In genomic region chrX:103321146-103321545, GRCm38 (mm10) we compare ENCODE assay signal across 13 mouse cellular contexts. TPM values are rescaled to one million over a fixed set of nuclear protein-coding genes. Genes with fewer than 3 reads are reported as not detected.
DNase-seq lines count a peak whose midpoint lies in the region; ATAC-seq and TF ChIP-seq lines count a peak whose summit lies in the region.
"Had no signal": no experiment of that assay in that cellular context is flagged by ENCODE, and none has a peak within 500 bp of the region (broad histone marks: within the 10 kb centered on the region; RNA-seq: fewer than 3 reads in every experiment).

TSS of gene Cdx4 (plus strand) at chrX:103321398.

- in situ Hi-C loops in ES-E14 (cut with MboI; ENCODE audit: low sequenced_read_pairs in 2 of 2, unreplicated experiment in 2 of 2) = no loop called here

- H3K27me3 ChIP-seq in heart, embryonic 14.5 days (ENCODE audit: control insufficient read depth, insufficient read depth, low read length) = peaks cover 79% of the 10 kb centered on the region
- no peaks in the 10 kb centered on the region for H3K27me3 ChIP-seq in heart, adult 2 months (ENCODE audit: control insufficient read depth, insufficient read depth, low read length)
- peaks cover 23% of the 10 kb centered on the region for H3K27me3 ChIP-seq in forebrain, postnatal 0 days (ENCODE audit: insufficient read depth, low read length)
- H3K27me3 ChIP-seq in midbrain, embryonic 11.5 days (ENCODE audit: control insufficient read depth, insufficient read depth, low read length) = peaks cover 64% of the 10 kb centered on the region

- intact Hi-C loops in heart, adult 2 months (cut with DNase I) = no loop called here

- H3K4me2 ChIP-seq in heart, embryonic 14.5 days (ENCODE audit: low read length) = peak within 1 kb of the TSS; percentile 34
- peak within 1 kb of the TSS; percentile 32 for H3K4me2 ChIP-seq in forebrain, postnatal 0 days (ENCODE audit: low read depth)
- H3K4me2 ChIP-seq in midbrain, embryonic 11.5 days = peak within 1 kb of the TSS; percentile 17

- 14% methylated on average over 13 of the region's 13 CpGs for WGBS in heart, embryonic 14.5 days
- WGBS in heart, adult 2 months = 26% methylated on average over 13 of the region's 13 CpGs
- 29% methylated on average over 13 of the region's 13 CpGs for WGBS in forebrain, postnatal 0 days
- 28% methylated on average over 13 of the region's 13 CpGs for WGBS in midbrain, embryonic 11.5 days

- H3K4me3 ChIP-seq in heart, embryonic 14.5 days (ENCODE audit: control insufficient read depth in 1 of 2, insufficient read depth in 1 of 2, low read depth in 1 of 2, low read length in 2 of 2) = peak within 1 kb of the TSS in 1 of 2 experiments; percentile 13; a peak in 1 of 4 replicates
- no peak within 1 kb of the TSS for H3K4me3 ChIP-seq in heart, adult 2 months
- H3K4me3 ChIP-seq in ES-E14 (ENCODE audit: insufficient read depth in 1 of 2, low read depth in 1 of 2, low read length in 2 of 2, poor library complexity in 1 of 2, severe bottlenecking in 1 of 2) = peak within 1 kb of the TSS; percentile 52 to 64
- H3K4me3 ChIP-seq in forebrain, postnatal 0 days (ENCODE audit: low read depth, low read length) = peak within 1 kb of the TSS; percentile 14
- H3K4me3 ChIP-seq in midbrain, embryonic 11.5 days (ENCODE audit: low read depth, low read length) = peak within 1 kb of the TSS; percentile 10; the same call in 1 of the 2 replicates

- no peak for DNase-seq in heart, adult 2 months
- DNase-seq in ES-E14 (ENCODE audit: low read depth, low spot score) = no peak
- DNase-seq in forebrain, postnatal 0 days = no peak
- peak; percentile 82 for DNase-seq in midbrain, embryonic 11.5 days (ENCODE audit: low spot score, missing footprints)
- DNase-seq in layer of hippocampus, adult 9-10 months (ENCODE audit: low spot score) = no peak
- no peak for DNase-seq in cerebellum, postnatal 4 days (ENCODE audit: low spot score in 2 of 2)
- DNase-seq in spleen, adult 18-20 months = no peak
- DNase-seq: adrenal gland, postnatal 14 days; cerebellum, adult 9-11 months; gastrocnemius, postnatal 14 days had no signal

- no peak for TF ChIP-seq CTCF in heart, adult 2 months (IDR thresholded peaks at IDR 0.05)
- TF ChIP-seq CTCF in forebrain, postnatal 0 days (IDR thresholded peaks at IDR 0.05; ENCODE audit: low read depth) = no peak

- H3K79me2 ChIP-seq in heart, adult 2 months (replicated peaks; ENCODE audit: control insufficient read depth, insufficient read depth, low read length) = no peaks in the 10 kb centered on the region

- H3K27ac ChIP-seq in heart, embryonic 14.5 days (replicated peaks in 1 of 2; ENCODE audit: control insufficient read depth in 1 of 2, insufficient read depth in 1 of 2, low read depth in 2 of 2, low read length in 2 of 2) = no peak within 1 kb of the TSS
- no peak within 1 kb of the TSS for H3K27ac ChIP-seq in heart, adult 2 months
- H3K27ac ChIP-seq in ES-E14 (ENCODE audit: insufficient read depth, low read depth, low read length, poor library complexity, severe bottlenecking) = no peak within 1 kb of the TSS
- H3K27ac ChIP-seq in forebrain, postnatal 0 days (ENCODE audit: low read depth, low read length) = no peak within 1 kb of the TSS
- H3K27ac ChIP-seq in midbrain, embryonic 11.5 days (ENCODE audit: low read depth, low read length) = no peak within 1 kb of the TSS

- ATAC-seq in heart, embryonic 14.5 days (ENCODE audit: insufficient number of reproducible peaks, insufficient read depth, low FRiP score, low read depth) = no peak
- no peak for ATAC-seq in forebrain, postnatal 0 days
- no peak for ATAC-seq in midbrain, embryonic 11.5 days (ENCODE audit: low FRiP score)

- TF ChIP-seq POLR2A in heart, adult 2 months (IDR thresholded peaks at IDR 0.05; ENCODE audit: insufficient read depth, low read depth, low read length) = no peak

- no peaks in the 10 kb centered on the region for H3K36me3 ChIP-seq in heart, embryonic 14.5 days (ENCODE audit: control insufficient read depth, insufficient read depth, low read length)
- H3K36me3 ChIP-seq in heart, adult 2 months (ENCODE audit: control insufficient read depth, insufficient read depth, low read length) = no peaks in the 10 kb centered on the region
- no peaks in the 10 kb centered on the region for H3K36me3 ChIP-seq in ES-E14 (ENCODE audit: control insufficient read depth, insufficient read depth, low read length, poor library complexity, severe bottlenecking)
- H3K36me3 ChIP-seq in forebrain, postnatal 0 days (ENCODE audit: insufficient read depth) = no peaks in the 10 kb centered on the region
- no peaks in the 10 kb centered on the region for H3K36me3 ChIP-seq in midbrain, embryonic 11.5 days (ENCODE audit: control insufficient read depth, insufficient read depth, low read length)

- H3K9ac ChIP-seq in heart, embryonic 14.5 days (ENCODE audit: low read length) = no peak within 1 kb of the TSS
- no peak within 1 kb of the TSS for H3K9ac ChIP-seq in heart, adult 2 months (ENCODE audit: low read depth, low read length)
- H3K9ac ChIP-seq in ES-E14 (ENCODE audit: insufficient read depth, low read depth, low read length, poor library complexity, severe bottlenecking) = no peak within 1 kb of the TSS
- no peak within 1 kb of the TSS for H3K9ac ChIP-seq in forebrain, postnatal 0 days
- no peak within 1 kb of the TSS for H3K9ac ChIP-seq in midbrain, embryonic 11.5 days (ENCODE audit: low read length)

- no peak for TF ChIP-seq EP300 in heart, adult 2 months (IDR thresholded peaks at IDR 0.05; ENCODE audit: insufficient read depth, low read depth, low read length)

- no peaks in the 10 kb centered on the region for H3K4me1 ChIP-seq in heart, embryonic 14.5 days (ENCODE audit: control insufficient read depth in 2 of 2, insufficient read depth in 2 of 2, low read length in 2 of 2)
- H3K4me1 ChIP-seq in heart, adult 2 months (ENCODE audit: control insufficient read depth, insufficient read depth, low read length) = no peaks in the 10 kb centered on the region
- 0 out of 4 replicates have a peak, but pooled peaks cover 0 to 2% of the 10 kb centered on the region in 2 experiments for H3K4me1 ChIP-seq in ES-E14 (ENCODE audit: control insufficient read depth in 2 of 2, insufficient read depth in 2 of 2, low read length in 2 of 2, poor library complexity in 1 of 2)
- H3K4me1 ChIP-seq in forebrain, postnatal 0 days (ENCODE audit: insufficient read depth) = no peaks in the 10 kb centered on the region
- H3K4me1 ChIP-seq in midbrain, embryonic 11.5 days (ENCODE audit: control insufficient read depth, insufficient read depth, low read length) = no peaks in the 10 kb centered on the region

- H3K9me3 ChIP-seq in heart, embryonic 14.5 days (ENCODE audit: control insufficient read depth, low read length) = no peaks in the 10 kb centered on the region
- H3K9me3 ChIP-seq in ES-E14 (ENCODE audit: control insufficient read depth, insufficient read depth, low read depth, low read length) = no peaks in the 10 kb centered on the region
- H3K9me3 ChIP-seq in forebrain, postnatal 0 days (ENCODE audit: low read length) = no peaks in the 10 kb centered on the region
- H3K9me3 ChIP-seq in midbrain, embryonic 11.5 days (ENCODE audit: control insufficient read depth, low read length) = no peaks in the 10 kb centered on the region

TF ChIP-seq in ES-E14, 5 proteins besides CTCF, POLR2A, EP300 and RAD21:
- no peak for TF ChIP-seq ZC3H11A (IDR thresholded peaks at IDR 0.05; ENCODE audit: borderline replicate concordance, low read depth, low read length)
- no peak for TF ChIP-seq MAFK (IDR thresholded peaks at IDR 0.05; ENCODE audit: insufficient read depth, low read depth, low read length)
- no peak for TF ChIP-seq HCFC1 (IDR thresholded peaks at IDR 0.05; ENCODE audit: borderline replicate concordance, insufficient read depth, low read length)
- no peak for TF ChIP-seq ZNF384 (IDR thresholded peaks at IDR 0.05; ENCODE audit: low read depth, low read length)
- TF ChIP-seq CHD2 (IDR thresholded peaks at IDR 0.05; ENCODE audit: low read depth, low read length) = no peak

RNA-seq across cellular contexts. Expression of gene Cdx4, which starts in this region (rescaled TPM):
- not detected in 2 replicates for polyA plus RNA-seq in heart, embryonic 14.5 days (2014; fragmentation: Nextera tagmentation; extraction: Ambion mirVana)
- total RNA-seq in heart, adult 2 months (2021) = not detected
- polyA plus RNA-seq in heart, adult 2 months (2012; rRNA removed) = not detected in 2 replicates
- total RNA-seq in ES-E14 (2012; rRNA removed) = 0.31 and 0.32 TPM in 2 replicates
- not detected in 2 replicates for total RNA-seq in forebrain, postnatal 0 days (2014; rRNA removed)
- polyA plus RNA-seq in forebrain, postnatal 0 days (2015; fragmentation: Nextera tagmentation; extraction: Ambion mirVana) = not detected in 2 replicates
- not detected in 2 replicates for polyA plus RNA-seq in midbrain, embryonic 11.5 days (2014; fragmentation: Nextera tagmentation; extraction: Ambion mirVana)
- total RNA-seq: adrenal gland, postnatal 14 days; gastrocnemius, postnatal 14 days; layer of hippocampus, postnatal 14 days had no signal
- polyA plus RNA-seq: spleen, adult 2 months had no signal

Comparison
In these comparisons a context has a peak if more than half of its experiments do, and no peak if none do; other contexts are left out.
1. Peak in DNase-seq, H3K4me3 ChIP-seq and H3K4me2 ChIP-seq in midbrain, embryonic 11.5 days; RNA of the gene not detected or under 1 TPM.